Mouse (Mus musculus) midbrain, embryonic 13.5 days (tissue): Measurements from ENCODE around the gene Gins2. TPM values are rescaled to one million over a fixed set of nuclear protein-coding genes. Genes with fewer than 3 reads are reported as not detected.

Source experiments
- ATAC-seq: fragments of 200-750 bp; cut with Nextera tagmentation; 2 replicates; pipeline ENCODE4 v1.8.0; 2017; ENCODE audit warnings: mild to moderate bottlenecking, moderate TSS enrichment, moderate library complexity
- H3K27ac ChIP-seq: fragments of 300-500 bp; sonication (generic); 2 replicates; pipeline ENCODE4 v1.5.1; 2015; ENCODE audit warnings: inconsistent platforms, mild to moderate bottlenecking, moderate library complexity
- H3K27me3 ChIP-seq: fragments of 300-500 bp; sonication (generic); 2 replicates; pipeline ENCODE4 v1.6.1; 2015; ENCODE audit warnings: mild to moderate bottlenecking, inconsistent platforms
- H3K36me3 ChIP-seq: fragments of 300-500 bp; sonication (generic); 2 replicates; pipeline ENCODE4 v1.6.1; 2015; ENCODE audit warnings: mild to moderate bottlenecking, inconsistent platforms
- H3K4me1 ChIP-seq: fragments of 300-500 bp; sonication (generic); replicated peaks from 2 replicates; pipeline ENCODE4 v1.6.1; 2015; ENCODE audit warnings: inconsistent platforms
- H3K4me2 ChIP-seq: fragments of 300-500 bp; sonication (generic); replicated peaks from 2 replicates; pipeline ENCODE4 v1.6.1; 2015; ENCODE audit warnings: moderate library complexity, mild to moderate bottlenecking, inconsistent platforms
- H3K4me3 ChIP-seq: fragments of 300-500 bp; sonication (generic); replicated peaks from 2 replicates; pipeline ENCODE4 v1.5.1; 2015; ENCODE audit warnings: mild to moderate bottlenecking, inconsistent platforms
- H3K9ac ChIP-seq: fragments of 300-500 bp; sonication (generic); replicated peaks from 2 replicates; pipeline ENCODE4 v1.6.1; 2015; ENCODE audit warnings: mild to moderate bottlenecking, inconsistent platforms
- H3K9me3 ChIP-seq: fragments of 300-500 bp; sonication (generic); 2 replicates; pipeline ENCODE4 v1.6.1; 2016; ENCODE audit warnings: mild to moderate bottlenecking, inconsistent platforms
- WGBS: fragments of 180-500 bp; shearing (Covaris S2); methylation state at CpG from one replicate; pipeline ENCODE4 v1.1.7; 2015; 5-methylcytosine and 5-hydroxymethylcytosine counted together
- polyA plus RNA-seq: library from polyadenylated mRNA; unstranded; fragments of >200 nt; fragmentation: Nextera tagmentation; extraction: Ambion mirVana; gene quantifications from 2 replicates; pipeline ENCODE4 v1.2.1, GENCODE M21; 2015

Gins2 gene
- polyA plus RNA-seq, 1 experiment from 2014 or later, result 36.7 TPM

GRCm38 (mm10) chr8:120561539-120562435 is 27.3 kb downstream of the Gins2 start:
- no peak for ATAC-seq
- Histone ChIP-seq H3K4me3 (no peak overlapping the region), H3K4me1 (peaks cover 100% of the 10 kb centered on the region), H3K36me3 (peaks cover 10% of the 10 kb centered on the region), H3K9me3 (no peaks in the 10 kb centered on the region), H3K27ac (peak overlapping the region; percentile 89), H3K4me2 (no peak overlapping the region), H3K9ac (no peak overlapping the region), H3K27me3 (no peaks in the 10 kb centered on the region)
- 82% methylated on average over 22 of the region's 22 CpGs for WGBS

- no peak overlapping the region for H3K4me3 ChIP-seq
- peaks cover 4% of the 10 kb centered on the region; the same call in 1 of the 2 replicates for H3K36me3 ChIP-seq
- no peak overlapping the region; the same call in 1 of the 2 replicates for H3K9ac ChIP-seq
- WGBS, result 83% methylated on average over 5 of the region's 5 CpGs
- no peaks in the 10 kb centered on the region for H3K27me3 ChIP-seq
- peaks cover 100% of the 10 kb centered on the region for H3K4me1 ChIP-seq
- no peaks in the 10 kb centered on the region for H3K9me3 ChIP-seq
- ATAC-seq, result no peak
- peak overlapping the region; percentile 88 for H3K27ac ChIP-seq
- 0 out of 2 replicates have a peak overlapping the region, but pooled peaks have one; percentile 16 for H3K4me2 ChIP-seq
These were observed 28.6 kb downstream of the Gins2 start for GRCm38 (mm10) chr8:120560535-120560934.

DNA sequence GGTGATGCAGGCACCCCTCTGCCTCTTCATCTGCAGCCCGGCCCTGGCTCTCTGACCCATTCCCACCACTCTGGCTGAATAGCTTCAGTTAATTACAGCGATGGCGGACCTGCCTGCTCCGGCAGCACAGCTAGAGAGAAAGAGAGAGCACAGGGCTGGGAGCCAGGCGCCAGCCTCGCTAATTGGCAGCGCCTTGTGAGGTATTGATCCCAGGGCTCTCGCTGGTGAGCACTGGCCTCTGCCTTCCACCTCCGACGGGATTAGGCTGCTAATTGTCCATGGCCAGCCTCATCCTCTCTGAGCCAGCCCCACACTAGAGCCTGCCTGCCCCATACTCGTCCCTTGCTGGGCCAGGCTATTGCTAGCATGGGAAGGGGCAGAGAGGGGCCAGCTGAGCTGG is 29.4 kb downstream of the Gins2 start:
- peaks cover 100% of the 10 kb centered on the region for H3K4me1 ChIP-seq
- no peak overlapping the region for H3K4me3 ChIP-seq
- no peaks in the 10 kb centered on the region for H3K27me3 ChIP-seq
- H3K36me3 ChIP-seq, result peaks cover 9% of the 10 kb centered on the region; the same call in 1 of the 2 replicates
- peak overlapping the region; percentile 49 for H3K9ac ChIP-seq
- peak overlapping the region; percentile 16 for H3K4me2 ChIP-seq
- H3K9me3 ChIP-seq, result no peaks in the 10 kb centered on the region
- ATAC-seq, result peak; percentile 31
- peak overlapping the region; percentile 88 for H3K27ac ChIP-seq
- 2% methylated on average over 11 of the region's 11 CpGs for WGBS

GRCm38 (mm10) chr8:120558162-120558561 is 30.9 kb downstream of the Gins2 start:
- Histone ChIP-seq H3K9ac (no peak overlapping the region), H3K4me3 (no peak overlapping the region), H3K4me2 (no peak overlapping the region), H3K27me3 (no peaks in the 10 kb centered on the region), H3K27ac (peak overlapping the region; percentile 70; the same call in 1 of the 2 replicates), H3K4me1 (peaks cover 100% of the 10 kb centered on the region), H3K9me3 (no peaks in the 10 kb centered on the region), H3K36me3 (peaks cover 16% of the 10 kb centered on the region)
- WGBS, result 77% methylated on average over 4 of the region's 4 CpGs
- no peak for ATAC-seq

GRCm38 (mm10) chr8:120557170-120557965 is 31.7 kb downstream of the Gins2 start:
- Histone ChIP-seq H3K4me2 (0 out of 2 replicates have a peak overlapping the region, but pooled peaks have one; percentile 13), H3K27me3 (no peaks in the 10 kb centered on the region), H3K4me3 (no peak overlapping the region), H3K9ac (peak overlapping the region; percentile 23), H3K9me3 (no peaks in the 10 kb centered on the region), H3K4me1 (peaks cover 100% of the 10 kb centered on the region), H3K36me3 (peaks cover 16% of the 10 kb centered on the region), H3K27ac (peak overlapping the region; percentile 70)
- no peak for ATAC-seq
- 35% methylated on average over 15 of the region's 15 CpGs for WGBS

GRCm38 (mm10) chr8:120556198-120556892 is 32.8 kb downstream of the Gins2 start:
- ATAC-seq, result no peak
- Histone ChIP-seq H3K9me3 (no peaks in the 10 kb centered on the region), H3K4me1 (peaks cover 100% of the 10 kb centered on the region), H3K4me3 (no peak overlapping the region), H3K4me2 (0 out of 2 replicates have a peak overlapping the region, but pooled peaks have one; percentile 7), H3K27ac (peak overlapping the region; percentile 70), H3K27me3 (no peaks in the 10 kb centered on the region), H3K9ac (peak overlapping the region; percentile 42), H3K36me3 (peaks cover 16% of the 10 kb centered on the region)
- WGBS, result 46% methylated on average over 20 of the region's 20 CpGs

DNA sequence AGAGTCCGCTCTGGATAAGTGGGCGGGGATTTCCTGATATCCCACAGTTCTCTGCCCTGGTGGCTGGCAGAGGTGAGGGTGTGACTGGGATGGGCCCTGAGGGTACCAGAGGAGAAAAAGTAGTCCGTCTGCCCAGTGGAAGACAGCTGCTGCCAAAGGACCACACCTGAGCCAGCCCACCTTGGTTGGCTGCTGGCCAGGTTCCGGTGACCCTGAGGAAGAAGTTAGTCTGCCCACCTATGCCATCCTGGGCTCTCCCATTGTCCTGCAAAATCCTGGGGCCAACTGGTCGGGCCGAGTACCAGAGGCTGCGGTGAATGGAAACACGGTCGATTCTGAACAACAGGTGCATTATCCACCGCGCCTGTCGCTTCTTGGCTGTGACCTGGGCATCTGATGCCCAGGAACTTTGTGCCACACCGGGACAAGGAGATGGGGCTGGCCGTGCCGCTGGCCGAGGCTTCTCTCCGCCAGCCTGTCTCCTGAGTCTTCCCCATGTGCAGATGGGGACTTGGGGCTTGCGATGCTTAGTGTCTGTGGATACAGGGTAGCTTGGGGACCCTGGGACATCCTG is 34.6 kb downstream of the Gins2 start:
- H3K27me3 ChIP-seq, result no peaks in the 10 kb centered on the region
- H3K4me1 ChIP-seq, result peaks cover 100% of the 10 kb centered on the region
- no peak for ATAC-seq
- 90% methylated on average over 18 of the region's 18 CpGs for WGBS
- H3K9me3 ChIP-seq, result no peaks in the 10 kb centered on the region
- no peak overlapping the region for H3K4me2 ChIP-seq
- no peak overlapping the region for H3K9ac ChIP-seq
- no peak overlapping the region for H3K27ac ChIP-seq
- no peak overlapping the region for H3K4me3 ChIP-seq
- peaks cover 16% of the 10 kb centered on the region for H3K36me3 ChIP-seq

GRCm38 (mm10) chr8:120553441-120554123 is 35.5 kb downstream of the Gins2 start:
- Histone ChIP-seq H3K4me2 (no peak overlapping the region), H3K27ac (peak overlapping the region; percentile 14; the same call in 1 of the 2 replicates)

DNA sequence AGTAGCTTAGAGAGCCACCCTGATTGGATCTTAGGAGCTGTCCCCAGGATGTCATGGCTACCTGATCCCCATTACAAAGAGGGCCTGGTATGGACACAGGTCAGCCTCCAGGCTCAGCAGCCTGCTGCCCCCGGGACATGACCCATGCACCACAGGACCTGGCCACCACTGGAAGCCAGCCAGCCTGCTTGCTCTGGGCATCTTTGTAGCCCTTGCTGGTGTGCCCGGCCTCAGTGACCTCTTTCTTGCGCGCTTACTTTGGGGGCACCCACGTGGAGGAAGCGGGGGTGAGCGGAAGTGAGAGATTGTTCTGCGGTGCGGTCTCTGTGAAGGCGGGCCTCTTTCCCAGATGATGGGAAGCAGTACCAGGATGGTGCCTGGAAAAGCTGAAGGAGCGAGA is 36.6 kb downstream of the Gins2 start:
- Histone ChIP-seq H3K36me3 (peaks cover 12% of the 10 kb centered on the region), H3K4me2 (no peak overlapping the region), H3K9me3 (no peaks in the 10 kb centered on the region), H3K4me3 (no peak overlapping the region), H3K9ac (no peak overlapping the region), H3K4me1 (peaks cover 100% of the 10 kb centered on the region), H3K27me3 (no peaks in the 10 kb centered on the region), H3K27ac (0 out of 2 replicates have a peak overlapping the region, but pooled peaks have one; percentile 7)
- no peak for ATAC-seq
- WGBS, result 86% methylated on average over 11 of the region's 11 CpGs

More at GRCm38 (mm10) chr8:120553441-120554123, 35.5 kb downstream of the Gins2 start:
- Histone ChIP-seq H3K4me1 (peaks cover 100% of the 10 kb centered on the region), H3K36me3 (peaks cover 12% of the 10 kb centered on the region), H3K9me3 (no peaks in the 10 kb centered on the region), H3K4me3 (no peak overlapping the region), H3K9ac (no peak overlapping the region), H3K27me3 (no peaks in the 10 kb centered on the region)
- ATAC-seq, result no peak
- 87% methylated on average over 24 of the region's 24 CpGs for WGBS

DNA sequence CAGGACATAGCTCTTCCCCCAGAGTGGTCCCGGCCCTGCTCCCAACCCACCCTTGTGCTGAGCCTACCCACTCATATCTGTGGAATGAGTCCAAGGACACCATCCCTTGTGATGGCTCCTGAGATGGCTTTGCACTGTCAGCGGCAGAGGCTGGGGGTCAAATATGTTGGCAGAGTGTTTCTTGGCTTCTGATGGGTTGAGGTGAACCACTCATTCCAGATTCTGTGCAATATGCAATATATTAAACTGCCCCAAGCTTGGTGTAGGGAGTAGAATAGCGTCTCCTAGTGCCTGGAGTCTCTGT is 37.5 kb downstream of the Gins2 start:
- H3K4me2 ChIP-seq, result no peak overlapping the region
- no peaks in the 10 kb centered on the region for H3K9me3 ChIP-seq
- H3K27me3 ChIP-seq, result no peaks in the 10 kb centered on the region
- H3K9ac ChIP-seq, result peak overlapping the region; percentile 57; the same call in 1 of the 2 replicates
- peak overlapping the region; percentile 90 for H3K27ac ChIP-seq
- 81% methylated on average over 3 of the region's 3 CpGs for WGBS
- no peak for ATAC-seq
- H3K36me3 ChIP-seq, result peaks cover 12% of the 10 kb centered on the region
- peaks cover 100% of the 10 kb centered on the region for H3K4me1 ChIP-seq
- no peak overlapping the region for H3K4me3 ChIP-seq
